Mouse (Mus musculus) midbrain, postnatal 0 days (tissue): ENCODE measurements at regions not wholly inside any gene's neighbourhood (a gene's known extent, or its start where the extent isn't known, plus 50 kb on each side); places are given as distances from the start of the nearest gene placed in this dataset.

Source experiments
- ATAC-seq: fragments of 200-750 bp; cut with Nextera tagmentation; 2 replicates; pipeline ENCODE4 v1.8.0; 2017; ENCODE audit warnings: moderate number of reproducible peaks, mild to moderate bottlenecking, moderate TSS enrichment, moderate library complexity; ENCODE audit not compliant: low FRiP score
- DNase-seq: peaks from one replicate; pipeline ENCODE4 v3.0.0-alpha.2; 2015; ENCODE audit warnings: low spot score
- H3K27ac ChIP-seq: fragments of 300-500 bp; sonication (generic); 2 replicates; pipeline ENCODE4 v1.5.1; 2014; ENCODE audit warnings: low read depth, mild to moderate bottlenecking, low read length, mixed read lengths
- H3K27me3 ChIP-seq: fragments of 300-500 bp; sonication (generic); 2 replicates; pipeline ENCODE4 v1.6.1; 2014; ENCODE audit warnings: low read length, control low read depth, mixed read lengths; ENCODE audit not compliant: insufficient read depth
- H3K36me3 ChIP-seq: fragments of 300-500 bp; sonication (generic); 2 replicates; pipeline ENCODE4 v1.6.1; 2014; ENCODE audit warnings: low read length, control low read depth, mixed read lengths; ENCODE audit not compliant: insufficient read depth
- H3K4me1 ChIP-seq: fragments of 300-500 bp; sonication (generic); 2 replicates; pipeline ENCODE4 v1.6.1; 2014; ENCODE audit warnings: mild to moderate bottlenecking, control low read depth, antibody characterized with exemption, low read length, mixed read lengths; ENCODE audit not compliant: insufficient read depth
- H3K4me2 ChIP-seq: fragments of 300-500 bp; sonication (generic); 2 replicates; pipeline ENCODE4 v1.6.1; 2014; ENCODE audit warnings: low read depth, mild to moderate bottlenecking, low read length, mixed read lengths; ENCODE audit not compliant: poor library complexity, severe bottlenecking
- H3K4me3 ChIP-seq: fragments of 300-500 bp; sonication (generic); 2 replicates; pipeline ENCODE4 v1.5.1; 2014; ENCODE audit warnings: low read depth, mild to moderate bottlenecking, low read length, moderate library complexity
- H3K9ac ChIP-seq: fragments of 300-500 bp; sonication (generic); replicated peaks from 2 replicates; pipeline ENCODE4 v1.6.1; 2014; ENCODE audit warnings: mild to moderate bottlenecking, low read length, moderate library complexity, mixed read lengths; ENCODE audit not compliant: poor library complexity, severe bottlenecking
- H3K9me3 ChIP-seq: fragments of 300-500 bp; sonication (generic); 2 replicates; pipeline ENCODE4 v1.6.1; 2016; ENCODE audit warnings: low read length, control low read depth
- CTCF ChIP-seq: IDR thresholded peaks from 2 replicates; pipeline ENCODE4 v1.5.1; 2016; ENCODE audit warnings: antibody characterized with exemption, mild to moderate bottlenecking
- WGBS: fragments of 180-500 bp; shearing (Covaris S2); extraction: QIAGEN DNeasy Blood & Tissue Kit; methylation state at CpG from one replicate; pipeline ENCODE4 v1.1.7; 2014; 5-methylcytosine and 5-hydroxymethylcytosine counted together

GRCm38 (mm10) chr10:44749206-44749605, 220.9 kb upstream of the Prdm1 start:
- H3K9me3 ChIP-seq: no peaks in the 10 kb centered on the region
- no peak overlapping the region for H3K27ac ChIP-seq
- no peaks in the 10 kb centered on the region for H3K27me3 ChIP-seq
- no peak overlapping the region for H3K9ac ChIP-seq
- no peak overlapping the region for H3K4me2 ChIP-seq
- WGBS: 78% methylated on average over 4 of the region's 4 CpGs
- H3K4me3 ChIP-seq: no peak overlapping the region
- no peaks in the 10 kb centered on the region for H3K4me1 ChIP-seq
- ATAC-seq: no peak
- DNase-seq: no peak
- no peak for TF ChIP-seq CTCF
- no peaks in the 10 kb centered on the region for H3K36me3 ChIP-seq

GRCm38 (mm10) chr10:44747419-44747818, 219.1 kb upstream of the Prdm1 start:
- Histone ChIP-seq H3K9me3 (no peaks in the 10 kb centered on the region), H3K36me3 (no peaks in the 10 kb centered on the region), H3K4me2 (no peak overlapping the region), H3K4me1 (no peaks in the 10 kb centered on the region), H3K27me3 (no peaks in the 10 kb centered on the region), H3K9ac (no peak overlapping the region), H3K4me3 (no peak overlapping the region), H3K27ac (no peak overlapping the region)
- 88% methylated on average over 3 of the region's 3 CpGs for WGBS
- no peak for ATAC-seq
- TF ChIP-seq CTCF: no peak
- no peak for DNase-seq

GRCm38 (mm10) chr10:44744221-44744620, 215.9 kb upstream of the Prdm1 start:
- no peaks in the 10 kb centered on the region for H3K9me3 ChIP-seq
- H3K27ac ChIP-seq: no peak overlapping the region
- H3K4me2 ChIP-seq: no peak overlapping the region
- no peaks in the 10 kb centered on the region for H3K4me1 ChIP-seq
- H3K9ac ChIP-seq: no peak overlapping the region
- DNase-seq (no peak), ATAC-seq (no peak)
- no peak for TF ChIP-seq CTCF
- 48% methylated on average over 2 of the region's 2 CpGs for WGBS
- no peaks in the 10 kb centered on the region for H3K36me3 ChIP-seq
- no peak overlapping the region for H3K4me3 ChIP-seq
- H3K27me3 ChIP-seq: no peaks in the 10 kb centered on the region

- Histone ChIP-seq H3K4me1 (no peaks in the 10 kb centered on the region), H3K36me3 (no peaks in the 10 kb centered on the region), H3K9ac (no peak overlapping the region), H3K27ac (no peak overlapping the region), H3K4me2 (no peak overlapping the region), H3K4me3 (no peak overlapping the region), H3K9me3 (no peaks in the 10 kb centered on the region), H3K27me3 (no peaks in the 10 kb centered on the region)
- WGBS: 89% methylated on average over 5 of the region's 5 CpGs
- TF ChIP-seq CTCF: no peak
- ATAC-seq (no peak), DNase-seq (no peak)
Measured at GRCm38 (mm10) chr10:44733641-44734040, 205.3 kb upstream of the Prdm1 start.

GRCm38 (mm10) chr10:44730721-44731120, 202.4 kb upstream of the Prdm1 start:
- H3K9ac ChIP-seq: no peak overlapping the region
- H3K27me3 ChIP-seq: no peaks in the 10 kb centered on the region
- H3K36me3 ChIP-seq: no peaks in the 10 kb centered on the region
- TF ChIP-seq CTCF: no peak
- no peak overlapping the region for H3K4me2 ChIP-seq
- no peaks in the 10 kb centered on the region for H3K4me1 ChIP-seq
- ATAC-seq (no peak), DNase-seq (no peak)
- H3K4me3 ChIP-seq: no peak overlapping the region
- no peak overlapping the region for H3K27ac ChIP-seq
- WGBS: 89% methylated on average over 8 of the region's 8 CpGs
- no peaks in the 10 kb centered on the region for H3K9me3 ChIP-seq

GRCm38 (mm10) chr10:44728963-44729362, 200.7 kb upstream of the Prdm1 start:
- no peak for TF ChIP-seq CTCF
- DNase-seq (no peak), ATAC-seq (no peak)
- Histone ChIP-seq H3K9ac (no peak overlapping the region), H3K4me3 (no peak overlapping the region), H3K9me3 (no peaks in the 10 kb centered on the region), H3K27me3 (no peaks in the 10 kb centered on the region), H3K27ac (no peak overlapping the region), H3K4me2 (no peak overlapping the region), H3K36me3 (no peaks in the 10 kb centered on the region), H3K4me1 (no peaks in the 10 kb centered on the region)
- WGBS: 93% methylated on average over 4 of the region's 4 CpGs
